Mouse (Mus musculus): Measurements from ENCODE around the gene Pik3c2a.

Pik3c2a gene

DNA sequence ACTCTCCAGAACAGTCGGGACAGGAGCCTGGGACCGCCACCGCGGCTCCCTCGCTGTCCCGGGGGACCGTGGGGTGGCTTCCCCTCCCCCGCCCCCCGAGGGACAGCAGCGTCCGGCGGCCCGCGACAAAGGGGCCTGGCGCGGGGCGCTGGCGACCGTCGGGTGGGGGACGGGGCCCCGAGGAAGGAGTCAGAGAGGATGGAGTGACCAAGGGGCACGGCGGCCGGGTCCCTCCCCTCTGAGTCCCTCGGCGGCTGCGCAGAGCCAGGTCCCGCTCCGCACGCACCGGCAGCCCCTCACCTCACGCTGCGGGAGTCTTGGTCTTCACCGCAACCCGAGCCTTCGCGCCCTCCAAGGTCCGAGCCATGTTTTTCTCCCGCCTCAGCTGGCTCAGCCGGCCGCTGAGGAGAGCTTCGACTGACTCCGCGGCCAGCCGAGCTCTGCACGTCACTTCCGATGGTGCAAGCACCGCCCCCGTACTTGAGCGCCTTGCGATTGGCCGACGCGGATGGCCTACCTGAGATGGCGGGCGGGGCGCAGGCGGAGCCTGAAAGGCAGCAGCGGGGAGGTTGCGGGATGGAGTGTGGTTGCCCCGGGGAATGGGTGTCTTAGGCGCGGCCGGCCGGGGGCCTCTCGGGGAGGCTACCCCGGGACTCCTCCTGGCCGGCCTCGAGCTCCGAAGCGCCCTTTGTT, at the start of gene Pik3c2a:
Gene Pik3c2a (minus strand): TSS at position 446 of the 693 bp plus-strand sequence.
- in situ Hi-C loops (cut with MboI; ENCODE audit: low pct_unique_long_range_greater_than_20kb in 1 of 2, low sequenced_read_pairs in 2 of 2, unreplicated experiment in 1 of 2): no loop called here

DNA sequence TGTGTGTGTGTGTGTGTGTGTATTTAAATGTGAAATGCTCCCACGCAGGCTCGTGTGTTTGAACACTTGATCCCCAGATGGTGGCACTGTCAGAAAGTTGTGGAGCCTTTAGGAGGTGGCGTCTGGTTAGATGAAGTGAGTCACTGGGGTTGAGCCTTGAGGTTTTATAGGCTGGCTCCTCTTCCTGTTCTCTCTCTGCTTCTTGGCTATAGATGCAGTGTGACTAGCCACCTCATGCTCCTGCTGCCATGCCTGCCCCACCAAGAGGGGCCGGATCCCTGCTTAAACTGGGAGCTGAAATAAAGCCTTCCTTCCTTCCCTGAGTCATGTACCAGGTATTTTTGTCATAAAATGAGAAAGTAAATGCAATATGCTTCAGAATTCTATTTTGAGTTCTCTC, 47.9 kb upstream of the Pik3c2a start:
- in situ Hi-C loops (cut with MboI; ENCODE audit: low pct_unique_long_range_greater_than_20kb in 1 of 2, low sequenced_read_pairs in 2 of 2, unreplicated experiment in 1 of 2): no loop called here

DNA sequence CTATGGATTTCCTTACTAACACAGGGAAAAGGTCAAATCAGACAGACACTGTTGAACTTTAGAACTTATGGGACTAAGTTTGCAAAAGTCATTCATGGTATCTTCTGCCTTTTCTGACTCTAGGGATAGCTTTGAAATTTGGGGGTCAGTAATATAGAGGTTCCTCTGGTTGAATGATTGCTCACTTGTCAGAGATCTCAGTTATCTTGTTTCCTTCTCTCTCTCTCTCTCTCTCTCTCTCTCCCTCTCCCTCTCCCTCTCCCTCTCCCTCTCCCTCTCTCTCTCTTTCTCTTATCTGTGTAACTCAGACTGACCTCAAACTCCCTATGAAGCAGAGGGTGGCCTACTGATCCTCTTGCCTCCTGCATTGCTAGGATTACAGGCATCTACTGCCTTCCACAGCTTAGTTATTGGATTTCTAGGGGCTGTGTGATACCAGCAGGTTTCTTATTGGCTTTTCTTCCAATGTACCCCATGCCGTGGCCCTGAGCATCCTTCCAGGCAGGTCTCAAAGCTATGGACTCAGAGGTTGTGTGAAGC, 41.9 kb upstream of the Pik3c2a start:
- in situ Hi-C loops (cut with MboI; ENCODE audit: low pct_unique_long_range_greater_than_20kb in 1 of 2, low sequenced_read_pairs in 2 of 2, unreplicated experiment in 1 of 2): no loop called here

DNA sequence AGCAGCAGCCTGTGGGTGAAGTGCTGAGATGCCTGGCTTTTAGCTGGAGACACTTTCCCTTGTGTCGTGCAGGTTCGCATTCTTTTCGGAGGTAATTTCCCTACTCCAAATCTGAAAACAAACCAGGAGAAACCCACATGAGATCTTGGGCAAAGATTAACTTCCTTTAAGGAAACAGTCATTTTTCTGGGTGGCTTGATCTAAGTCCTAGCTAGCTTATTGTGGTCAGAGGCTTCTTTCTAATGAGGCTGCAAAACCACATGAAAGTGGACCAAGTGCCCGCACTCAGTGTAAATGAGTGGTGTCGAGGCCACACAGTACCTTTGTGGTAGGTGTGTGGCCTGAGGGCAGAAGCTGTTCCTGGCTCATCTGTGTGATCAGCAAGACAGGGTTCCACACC, 41.0 kb upstream of the Pik3c2a start:
- in situ Hi-C loops (cut with MboI; ENCODE audit: low pct_unique_long_range_greater_than_20kb in 1 of 2, low sequenced_read_pairs in 2 of 2, unreplicated experiment in 1 of 2): no loop called here

DNA sequence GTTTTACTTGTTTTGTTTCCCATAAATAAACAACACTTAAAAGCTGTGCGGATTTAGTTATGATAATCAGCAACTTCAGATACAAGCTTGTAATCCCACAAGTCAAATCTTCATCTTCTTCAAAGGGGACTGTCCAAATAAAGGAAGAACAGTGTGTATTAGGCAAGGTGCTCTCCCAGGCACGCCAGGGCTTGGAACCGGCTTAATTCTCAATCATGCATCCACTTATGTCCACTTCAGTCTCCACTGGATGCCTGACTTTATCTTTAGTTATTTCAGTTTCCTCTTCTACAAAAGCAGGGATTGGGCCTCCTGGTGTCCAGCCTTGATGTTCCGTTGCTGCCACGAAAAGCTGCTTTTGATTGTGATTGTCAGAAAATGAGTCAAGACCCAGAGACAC, 40.5 kb upstream of the Pik3c2a start:
- in situ Hi-C loops (cut with MboI; ENCODE audit: low pct_unique_long_range_greater_than_20kb in 1 of 2, low sequenced_read_pairs in 2 of 2, unreplicated experiment in 1 of 2): no loop called here

DNA sequence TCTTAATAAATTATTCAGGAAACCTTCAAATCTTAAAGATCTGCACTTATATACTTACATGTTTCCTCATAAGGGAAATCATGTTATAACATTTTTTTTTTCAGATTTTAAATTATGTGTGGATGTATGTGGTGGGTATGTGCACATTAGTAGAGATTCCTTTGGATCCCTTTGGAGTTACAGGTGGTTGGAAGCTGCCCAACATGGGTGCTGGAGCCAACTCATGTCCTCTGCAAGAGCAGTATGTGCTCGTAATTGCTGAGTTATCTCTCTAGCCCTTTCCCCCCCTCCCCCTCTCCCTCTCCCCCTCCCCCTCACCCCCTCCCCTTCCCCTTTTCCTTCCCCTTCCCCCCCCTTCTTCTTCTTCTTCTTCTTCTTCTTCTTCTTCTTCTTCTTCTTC, 39.9 kb upstream of the Pik3c2a start:
- in situ Hi-C loops (cut with MboI; ENCODE audit: low pct_unique_long_range_greater_than_20kb in 1 of 2, low sequenced_read_pairs in 2 of 2, unreplicated experiment in 1 of 2): no loop called here

DNA sequence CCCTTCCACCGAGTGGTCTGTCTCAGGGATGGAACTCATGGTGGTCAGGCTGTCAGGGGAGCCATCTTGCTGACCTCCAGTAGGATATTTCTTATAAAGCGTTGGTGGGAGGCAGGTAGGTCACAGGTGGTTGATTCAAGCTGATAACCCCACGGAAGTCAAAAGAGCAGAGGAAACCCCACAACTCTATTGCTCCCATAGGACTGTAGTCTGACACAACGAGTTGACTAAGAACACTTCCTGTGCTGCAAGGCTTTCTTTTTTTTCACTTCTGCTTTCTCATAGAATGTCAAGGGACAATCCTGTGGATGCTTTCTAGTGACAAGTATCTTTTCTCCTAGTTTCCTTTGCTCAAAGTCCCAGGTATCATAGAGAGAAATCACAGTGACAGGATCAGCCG, 33.0 kb upstream of the Pik3c2a start:
- in situ Hi-C loops (cut with MboI; ENCODE audit: low pct_unique_long_range_greater_than_20kb in 1 of 2, low sequenced_read_pairs in 2 of 2, unreplicated experiment in 1 of 2): no loop called here

DNA sequence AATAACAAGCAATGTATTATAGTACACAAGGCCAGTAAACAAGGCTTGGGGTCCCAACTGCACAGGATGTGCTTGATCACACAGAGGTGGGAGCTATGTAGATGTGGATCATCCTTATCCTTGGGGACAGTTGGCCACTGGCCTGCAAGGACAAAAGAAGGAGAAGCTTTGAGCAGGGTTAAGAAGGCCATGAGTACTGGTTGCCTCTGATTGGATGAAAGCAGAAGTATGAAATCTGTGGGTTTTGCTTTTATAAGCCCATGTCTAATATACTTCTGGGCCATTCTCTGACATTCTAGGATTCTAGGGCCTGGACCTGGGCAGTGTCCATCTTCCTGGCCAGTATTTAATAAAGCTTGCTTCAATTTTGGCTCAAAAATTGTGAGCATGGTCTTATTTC, 32.6 kb upstream of the Pik3c2a start:
- in situ Hi-C loops (cut with MboI; ENCODE audit: low pct_unique_long_range_greater_than_20kb in 1 of 2, low sequenced_read_pairs in 2 of 2, unreplicated experiment in 1 of 2): no loop called here

DNA sequence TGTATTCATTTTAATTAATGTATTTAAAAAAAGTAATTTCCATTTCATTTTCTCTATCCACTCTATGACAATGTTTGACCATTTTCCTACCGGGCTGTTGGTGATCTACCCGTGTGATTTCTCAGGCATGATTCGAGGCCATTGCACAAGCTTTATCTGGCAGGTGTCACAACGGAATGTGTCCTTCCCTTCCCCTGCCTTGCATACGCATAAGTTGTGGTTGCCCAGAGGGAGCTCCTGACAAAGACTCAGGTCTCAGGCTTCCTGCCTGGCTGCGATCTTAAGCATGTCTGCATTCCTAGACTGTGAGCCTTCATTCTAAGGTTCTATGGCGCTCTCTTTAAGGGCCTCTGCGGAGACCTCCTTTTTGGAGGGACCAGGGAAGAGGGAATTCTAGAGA, 18.9 kb upstream of the Pik3c2a start:
- in situ Hi-C loops (cut with MboI; ENCODE audit: low pct_unique_long_range_greater_than_20kb in 1 of 2, low sequenced_read_pairs in 2 of 2, unreplicated experiment in 1 of 2): no loop called here

DNA sequence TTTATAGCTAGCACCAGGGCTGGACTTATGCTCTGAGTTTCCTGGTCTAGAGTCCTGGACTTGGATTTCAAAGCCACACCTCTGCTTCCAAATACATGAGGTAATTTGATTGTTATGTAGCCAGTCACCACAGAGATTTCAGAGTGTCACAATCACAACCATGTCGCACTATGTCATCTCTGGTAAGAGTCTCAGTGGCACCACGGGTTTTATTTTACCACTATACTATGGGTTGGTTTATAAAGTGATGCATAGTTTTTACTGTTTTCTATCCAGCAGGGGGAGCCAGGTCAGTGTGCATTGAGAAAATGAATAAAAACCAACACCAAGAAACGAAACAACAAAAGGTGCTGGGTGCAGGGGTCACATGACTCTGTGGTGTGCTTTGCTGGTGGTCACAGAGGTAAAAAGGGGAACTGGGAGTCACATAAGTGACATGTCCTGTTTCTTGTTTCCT, 15.8 kb upstream of the Pik3c2a start:
- in situ Hi-C loops (cut with MboI; ENCODE audit: low pct_unique_long_range_greater_than_20kb in 1 of 2, low sequenced_read_pairs in 2 of 2, unreplicated experiment in 1 of 2): loop anchor here in 1 of 2 experiments (10.0 kb wide), 1 partner anchor 156 kb away; no protein-coding TSS in a partner anchor

DNA sequence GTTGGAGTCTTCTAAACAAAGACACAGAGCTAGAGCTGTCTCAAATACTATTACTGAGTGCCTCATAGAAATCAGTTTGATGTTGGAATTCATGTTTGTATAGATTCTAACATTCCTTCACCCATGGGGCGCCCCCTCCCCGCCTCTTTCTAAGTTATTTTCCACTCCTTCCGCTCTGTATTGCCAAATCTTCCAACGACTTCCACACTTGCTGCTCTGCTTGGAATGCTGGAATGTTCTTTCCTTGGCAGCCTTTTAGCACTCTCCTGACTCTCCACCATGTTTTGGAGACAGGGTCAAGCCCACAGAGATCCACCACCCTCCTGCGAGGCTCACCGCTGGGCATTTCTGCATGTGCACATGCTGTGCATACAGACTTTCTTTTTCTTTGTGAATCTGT, 14.1 kb upstream of the Pik3c2a start:
- in situ Hi-C loops (cut with MboI; ENCODE audit: low pct_unique_long_range_greater_than_20kb in 1 of 2, low sequenced_read_pairs in 2 of 2, unreplicated experiment in 1 of 2): loop anchor here in 1 of 2 experiments (10.0 kb wide), 1 partner anchor 157 kb away; no protein-coding TSS in a partner anchor

DNA sequence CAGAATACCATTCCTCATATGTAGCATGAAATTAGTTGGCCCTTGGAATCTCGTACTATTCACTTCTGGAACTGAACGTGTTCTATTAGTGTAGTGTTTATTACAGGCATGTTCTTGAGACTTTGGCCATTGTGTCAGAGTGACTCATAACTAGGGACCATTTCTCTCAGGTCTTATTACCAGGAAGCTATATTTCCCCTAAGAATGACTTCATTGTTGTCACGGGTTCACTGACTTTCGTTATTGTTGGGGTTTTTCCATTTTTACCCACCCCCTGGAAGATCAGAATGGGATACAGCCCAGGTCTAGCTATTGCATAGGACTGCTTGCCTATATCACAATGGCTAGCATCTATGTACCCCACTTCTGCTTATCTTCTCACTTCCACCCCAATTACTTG, 13.7 kb upstream of the Pik3c2a start:
- in situ Hi-C loops (cut with MboI; ENCODE audit: low pct_unique_long_range_greater_than_20kb in 1 of 2, low sequenced_read_pairs in 2 of 2, unreplicated experiment in 1 of 2): loop anchor here in 1 of 2 experiments (10.0 kb wide), 1 partner anchor 158 kb away; no protein-coding TSS in a partner anchor

DNA sequence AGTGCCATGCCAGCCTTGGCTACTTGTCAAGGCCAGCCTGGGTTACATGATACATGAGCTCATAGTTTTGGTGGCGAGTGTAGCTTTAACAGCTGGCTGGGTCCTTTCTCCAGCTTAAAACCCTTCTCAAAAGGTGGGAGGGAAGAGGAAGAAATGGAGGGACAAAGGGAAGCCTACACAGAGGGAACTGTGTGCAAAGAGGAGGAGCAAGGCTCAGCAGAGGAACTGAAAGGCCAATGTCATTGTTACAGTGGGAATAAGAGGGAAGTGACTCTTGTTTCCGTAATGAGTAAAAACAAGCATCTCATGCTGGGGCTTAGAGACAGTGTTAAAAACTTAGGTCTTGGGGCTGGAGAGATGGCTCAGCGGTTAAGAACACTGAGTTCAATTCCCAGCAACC, 3.4 kb upstream of the Pik3c2a start:
- in situ Hi-C loops (cut with MboI; ENCODE audit: low pct_unique_long_range_greater_than_20kb in 1 of 2, low sequenced_read_pairs in 2 of 2, unreplicated experiment in 1 of 2): no loop called here

DNA sequence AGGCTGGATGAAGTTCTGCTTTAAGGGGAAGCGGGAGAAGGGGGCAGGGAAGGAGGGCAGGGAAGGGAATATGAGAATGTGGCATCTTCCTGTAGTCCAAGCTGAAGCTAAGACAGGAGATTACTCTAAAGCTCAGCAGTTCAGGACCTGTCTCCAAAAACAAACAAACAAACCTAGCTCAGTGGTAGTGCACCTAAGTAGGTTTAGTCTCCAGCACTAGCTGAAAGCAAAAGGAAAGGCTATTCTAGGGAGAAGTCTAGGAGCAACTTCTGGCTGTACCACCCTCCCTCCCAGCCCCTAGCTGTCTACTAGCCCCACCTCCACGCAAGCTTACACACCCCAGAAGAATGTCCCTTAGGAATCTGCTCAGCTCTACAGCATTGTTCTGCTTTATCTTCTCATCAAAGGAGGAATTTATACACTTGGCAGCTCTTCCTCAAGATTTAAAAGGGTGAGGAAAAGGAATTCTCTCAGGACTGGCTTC, 1.1 kb upstream of the Pik3c2a start:
- in situ Hi-C loops (cut with MboI; ENCODE audit: low pct_unique_long_range_greater_than_20kb in 1 of 2, low sequenced_read_pairs in 2 of 2, unreplicated experiment in 1 of 2): no loop called here

DNA sequence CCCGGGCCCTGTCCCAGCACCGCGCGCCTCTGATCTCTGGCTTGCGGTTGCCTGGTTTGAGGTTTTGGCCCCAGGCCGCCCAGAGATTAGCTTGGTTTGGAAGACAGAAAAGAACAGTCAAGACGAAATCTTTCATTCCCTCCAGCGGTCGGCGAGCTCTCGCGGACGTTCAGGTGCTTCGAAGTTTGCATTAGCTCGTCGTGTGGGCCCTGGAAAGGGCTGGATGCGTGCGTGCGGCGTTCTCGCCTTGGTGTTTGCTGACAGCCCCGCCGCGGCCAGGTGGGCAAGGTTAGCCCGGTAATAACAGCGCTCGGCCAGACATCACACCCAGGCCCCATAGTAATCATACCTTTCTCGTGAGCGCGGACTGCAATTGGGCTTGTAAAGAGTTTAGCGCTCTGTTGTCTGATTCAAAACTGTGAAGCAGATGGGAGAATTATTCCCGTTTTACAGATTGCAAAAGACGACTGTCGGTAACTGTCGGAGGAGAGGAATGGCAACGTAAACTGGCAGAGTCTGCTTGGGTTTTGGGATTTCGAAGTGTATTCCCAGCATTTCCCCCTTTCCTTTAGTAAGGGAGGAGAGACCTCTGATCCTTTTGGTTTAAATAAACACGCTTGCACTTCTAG, 562 bp upstream of the Pik3c2a start:
- in situ Hi-C loops (cut with MboI; ENCODE audit: low pct_unique_long_range_greater_than_20kb in 1 of 2, low sequenced_read_pairs in 2 of 2, unreplicated experiment in 1 of 2): no loop called here

DNA sequence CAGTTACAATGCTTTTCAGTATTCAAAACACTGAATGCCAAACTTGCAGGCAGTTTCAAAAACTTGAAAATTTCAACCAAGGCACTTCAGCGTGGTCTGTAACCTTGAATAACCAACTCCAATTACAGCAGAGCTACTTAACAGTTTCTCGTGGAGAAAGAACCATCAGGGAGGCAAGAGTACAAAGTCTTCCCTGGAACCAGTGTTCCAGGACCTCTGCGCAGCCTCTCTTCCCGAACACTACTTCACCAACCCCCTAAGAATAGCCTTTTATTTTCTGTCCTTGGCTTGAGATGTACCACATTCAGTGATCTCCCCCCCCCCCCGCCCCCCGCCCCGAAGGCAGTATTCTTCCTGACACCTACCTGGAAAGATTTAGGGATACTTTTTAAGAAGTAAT, 1.0 kb downstream of the Pik3c2a start:
- in situ Hi-C loops (cut with MboI; ENCODE audit: low pct_unique_long_range_greater_than_20kb in 1 of 2, low sequenced_read_pairs in 2 of 2, unreplicated experiment in 1 of 2): no loop called here

DNA sequence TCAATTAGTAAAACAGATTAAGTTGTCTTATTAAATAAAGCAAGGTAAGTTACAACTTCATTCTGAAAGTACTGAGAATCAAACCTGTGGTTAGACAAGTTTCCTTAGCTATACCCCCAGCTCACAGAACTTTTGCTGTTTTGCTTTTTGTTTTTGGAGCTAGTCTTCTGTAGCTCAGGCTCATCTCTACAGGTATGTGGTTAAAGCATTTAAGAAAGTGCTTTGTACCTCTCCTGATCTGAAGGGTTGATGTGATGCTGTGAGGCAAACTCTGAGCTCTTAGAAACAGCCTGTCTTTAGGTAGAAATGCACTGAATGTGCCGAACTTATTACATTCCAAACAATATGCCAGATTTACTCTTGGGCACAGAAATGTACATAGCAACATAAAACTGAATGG, 1.9 kb downstream of the Pik3c2a start:
- in situ Hi-C loops (cut with MboI; ENCODE audit: low pct_unique_long_range_greater_than_20kb in 1 of 2, low sequenced_read_pairs in 2 of 2, unreplicated experiment in 1 of 2): no loop called here

DNA sequence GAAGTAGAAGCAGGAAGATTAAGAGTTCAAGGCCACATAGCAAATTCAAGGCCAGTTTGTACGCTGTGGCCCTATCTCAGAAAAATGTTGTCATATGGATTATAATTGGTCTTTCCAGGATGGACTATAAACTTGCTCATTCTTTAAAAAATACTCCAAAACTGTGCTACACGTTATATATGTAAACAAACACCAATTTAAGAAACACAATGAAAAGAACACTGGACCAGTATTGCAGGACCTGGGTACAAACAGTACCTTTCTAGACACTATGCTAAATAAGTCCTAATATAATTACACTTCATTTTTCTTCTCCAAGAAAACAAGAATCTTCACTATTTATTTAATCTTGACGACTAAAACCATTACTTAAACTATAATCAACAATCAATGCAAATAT, 11.6 kb downstream of the Pik3c2a start:
- in situ Hi-C loops (cut with MboI; ENCODE audit: low pct_unique_long_range_greater_than_20kb in 1 of 2, low sequenced_read_pairs in 2 of 2, unreplicated experiment in 1 of 2): no loop called here

DNA sequence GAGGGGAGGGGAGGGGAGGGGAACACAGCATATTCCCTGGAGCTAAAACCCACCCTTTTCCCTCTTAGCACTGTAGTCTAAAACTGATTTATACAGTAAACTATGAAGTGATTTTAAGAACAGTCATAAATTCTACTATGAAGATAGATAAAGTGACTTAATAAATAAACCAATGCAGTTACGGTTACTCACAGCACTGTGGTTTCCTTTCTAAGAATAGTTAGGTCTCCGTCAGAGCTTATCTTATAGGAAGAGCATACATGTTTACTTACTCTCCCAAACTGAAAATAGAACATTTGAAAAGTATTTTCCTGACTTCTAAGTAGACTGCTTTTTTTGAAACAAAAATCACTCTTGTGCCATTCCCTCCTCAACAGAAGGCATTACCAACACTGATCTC, 12.3 kb downstream of the Pik3c2a start:
- in situ Hi-C loops (cut with MboI; ENCODE audit: low pct_unique_long_range_greater_than_20kb in 1 of 2, low sequenced_read_pairs in 2 of 2, unreplicated experiment in 1 of 2): no loop called here

DNA sequence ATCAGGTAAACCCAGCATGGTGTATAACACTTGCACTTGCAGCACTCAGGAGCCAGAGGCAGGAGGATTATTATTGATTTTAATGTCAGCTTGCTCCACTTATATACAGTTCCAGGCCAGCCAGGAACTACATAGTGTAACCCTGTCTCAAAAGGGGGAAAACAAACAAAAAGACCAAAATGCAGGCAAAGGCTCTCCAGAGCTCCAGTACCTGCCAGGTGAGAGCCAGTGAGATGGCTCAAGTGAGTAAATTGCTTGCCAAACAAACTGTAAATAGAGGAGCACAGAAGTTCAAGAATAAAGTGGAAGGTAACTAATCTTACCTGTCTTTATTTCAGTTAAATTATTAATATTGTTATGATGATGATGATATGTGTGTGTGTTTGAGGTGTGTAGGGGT, 16.0 kb downstream of the Pik3c2a start:
- in situ Hi-C loops (cut with MboI; ENCODE audit: low pct_unique_long_range_greater_than_20kb in 1 of 2, low sequenced_read_pairs in 2 of 2, unreplicated experiment in 1 of 2): no loop called here
